Mouse (Mus musculus) cerebellum, adult 18-20 months (tissue): ENCODE measurements around the gene Aspa.

Source experiments
- DNase-seq, 2 experiments: peaks; one replicate each; pipeline ENCODE4 v3.0.0; 2021

Gene Aspa

GRCm38 (mm10) chr11:73257362-73257945, 71.9 kb downstream of the Aspa start:
- DNase-seq, result no peak
